Comparison of ENCODE assay signal across 8 mouse cellular contexts in genomic region chr10:95677356-95678109, GRCm38 (mm10). TPM values are rescaled to one million over a fixed set of nuclear protein-coding genes. Genes with fewer than 3 reads are reported as not detected.
DNase-seq lines count a peak whose midpoint lies in the region; ATAC-seq and TF ChIP-seq lines count a peak whose summit lies in the region.

No protein-coding gene starts in this region.

- H3K9ac ChIP-seq in limb, embryonic 14.5 days (ENCODE audit: low read depth, low read length, severe bottlenecking), result no peak overlapping the region

- WGBS in limb, embryonic 14.5 days, result 31% methylated on average over 22 of the region's 22 CpGs

- H3K4me1 ChIP-seq in limb, embryonic 14.5 days (ENCODE audit: control insufficient read depth, insufficient read depth, low read length), result peaks cover 11% of the 10 kb centered on the region; the same call in 1 of the 2 replicates

- H3K4me2 ChIP-seq in limb, embryonic 14.5 days (replicated peaks; ENCODE audit: low read depth, low read length, severe bottlenecking), result peak overlapping the region; percentile 32

- DNase-seq in frontal cortex, postnatal 14 days (ENCODE audit: low spot score in 2 of 2), result no peak
- peak; percentile 33 for DNase-seq in adrenal gland, adult 2 months
- peak; percentile 70 for DNase-seq in gastrocnemius, adult 18-20 months (ENCODE audit: low spot score)
- peak; percentile 81 for DNase-seq in induced T-regulatory cell, adult 2 months (ENCODE audit: low read depth)
- peak; percentile 66 for DNase-seq in limb, embryonic 14.5 days (ENCODE audit: low spot score)
- peak; percentile 84 for DNase-seq in naive thymus-derived CD4-positive, alpha-beta T cell, adult 2 months (ENCODE audit: low read depth)
- peak; percentile 71 for DNase-seq in thymus, postnatal 4 days

- no peaks in the 10 kb centered on the region for H3K36me3 ChIP-seq in limb, embryonic 14.5 days (ENCODE audit: control insufficient read depth, insufficient read depth, low read length)

- H3K9me3 ChIP-seq in limb, embryonic 14.5 days (ENCODE audit: control insufficient read depth, low read length), result 0 out of 2 replicates have a peak, but pooled peaks cover 4% of the 10 kb centered on the region

- H3K27me3 ChIP-seq in limb, embryonic 14.5 days (ENCODE audit: control insufficient read depth, insufficient read depth, low read length), result no peaks in the 10 kb centered on the region

- ATAC-seq in frontal cortex, adult (ENCODE audit: low TSS enrichment), result peak; percentile 83
- peak; percentile 68 for ATAC-seq in limb, embryonic 14.5 days (ENCODE audit: low FRiP score, low read depth)

- H3K27ac ChIP-seq in limb, embryonic 14.5 days (replicated peaks; ENCODE audit: low read depth, low read length), result peak overlapping the region; percentile 56

- peak overlapping the region; percentile 10; the same call in 1 of the 2 replicates for H3K4me3 ChIP-seq in limb, embryonic 14.5 days (replicated peaks; ENCODE audit: low read length)

- TF ChIP-seq POLR2A in limb, embryonic 14.5 days (IDR thresholded peaks at IDR 0.05; ENCODE audit: borderline replicate concordance, extremely low read depth, insufficient read depth, insufficient read length), result no peak

RNA-seq across cellular contexts. Expression of gene Anapc15-ps, which starts 4.3 kb away (rescaled TPM):
- total RNA-seq in adrenal gland, adult 2 months (2021), result not detected
- polyA plus RNA-seq in adrenal gland, adult 2 months (2012; rRNA removed), result not detected in 2 replicates
- not detected for total RNA-seq in gastrocnemius, adult 18-20 months (2021)
- polyA plus RNA-seq in limb, embryonic 14.5 days (2012; rRNA removed), result 0.31 TPM in 1 of 2 replicates, not detected in the other
- not detected in 2 replicates for polyA plus RNA-seq in limb, embryonic 14.5 days (2014; fragmentation: Nextera tagmentation; extraction: Ambion mirVana)

Comparison
In these comparisons a context has a peak if more than half of its experiments do, and no peak if none do; other contexts are left out.
1. DNase-seq: peak in adrenal gland, adult 2 months (single experiment), gastrocnemius, adult 18-20 months (single experiment), induced T-regulatory cell, adult 2 months (single experiment), limb, embryonic 14.5 days (single experiment), naive thymus-derived CD4-positive, alpha-beta T cell, adult 2 months (single experiment) and thymus, postnatal 4 days (single experiment); none in frontal cortex, postnatal 14 days (0 of 2).